Mouse (Mus musculus) heart, embryonic 15.5 days (tissue): ENCODE measurements around the gene Ush2a. TPM values are rescaled to one million over a fixed set of nuclear protein-coding genes. Genes with fewer than 3 reads are reported as not detected.

Source experiments
- ATAC-seq: fragments of 200-750 bp; cut with Nextera tagmentation; replicated peaks from 2 replicates; pipeline ENCODE4 v1.8.0; 2017; ENCODE audit warnings: low read depth, moderate TSS enrichment; ENCODE audit not compliant: insufficient number of reproducible peaks, insufficient read depth, low FRiP score
- H3K27ac ChIP-seq: fragments of 300-500 bp; sonication (generic); 2 replicates; pipeline ENCODE4 v1.5.1; 2015; ENCODE audit warnings: mild to moderate bottlenecking, inconsistent platforms
- H3K27me3 ChIP-seq: fragments of 300-500 bp; sonication (generic); 2 replicates; pipeline ENCODE4 v1.6.1; 2015; ENCODE audit warnings: inconsistent platforms
- H3K36me3 ChIP-seq: fragments of 300-500 bp; sonication (generic); 2 replicates; pipeline ENCODE4 v1.6.1; 2015; ENCODE audit warnings: mild to moderate bottlenecking, inconsistent platforms
- H3K4me1 ChIP-seq: fragments of 300-500 bp; sonication (generic); replicated peaks from 2 replicates; pipeline ENCODE4 v1.6.1; 2015; ENCODE audit warnings: inconsistent platforms
- H3K4me2 ChIP-seq: fragments of 300-500 bp; sonication (generic); 2 replicates; pipeline ENCODE4 v1.6.1; 2015; ENCODE audit warnings: inconsistent platforms, mild to moderate bottlenecking, moderate library complexity
- H3K4me3 ChIP-seq: fragments of 300-500 bp; sonication (generic); 2 replicates; pipeline ENCODE4 v1.5.1; 2015; ENCODE audit warnings: mild to moderate bottlenecking, inconsistent platforms
- H3K9ac ChIP-seq: fragments of 300-500 bp; sonication (generic); 2 replicates; pipeline ENCODE4 v1.6.1; 2015; ENCODE audit warnings: mild to moderate bottlenecking, inconsistent platforms
- H3K9me3 ChIP-seq: fragments of 300-500 bp; sonication (generic); replicated peaks from 2 replicates; pipeline ENCODE4 v1.6.1; 2016; ENCODE audit warnings: inconsistent platforms
- WGBS: fragments of 180-500 bp; shearing (Covaris S2); methylation state at CpG from one replicate; pipeline ENCODE4 v1.1.7; 2015; ENCODE audit warnings: mixed read lengths; 5-methylcytosine and 5-hydroxymethylcytosine counted together
- polyA plus RNA-seq: library from polyadenylated mRNA; unstranded; fragments of >200 nt; fragmentation: Nextera tagmentation; extraction: Ambion mirVana; gene quantifications from 2 replicates; pipeline ENCODE4 v1.2.1, GENCODE M21; 2015

The Ush2a gene
- 0.05 TPM in 1 of 2 replicates, not detected in the other for polyA plus RNA-seq

DNA sequence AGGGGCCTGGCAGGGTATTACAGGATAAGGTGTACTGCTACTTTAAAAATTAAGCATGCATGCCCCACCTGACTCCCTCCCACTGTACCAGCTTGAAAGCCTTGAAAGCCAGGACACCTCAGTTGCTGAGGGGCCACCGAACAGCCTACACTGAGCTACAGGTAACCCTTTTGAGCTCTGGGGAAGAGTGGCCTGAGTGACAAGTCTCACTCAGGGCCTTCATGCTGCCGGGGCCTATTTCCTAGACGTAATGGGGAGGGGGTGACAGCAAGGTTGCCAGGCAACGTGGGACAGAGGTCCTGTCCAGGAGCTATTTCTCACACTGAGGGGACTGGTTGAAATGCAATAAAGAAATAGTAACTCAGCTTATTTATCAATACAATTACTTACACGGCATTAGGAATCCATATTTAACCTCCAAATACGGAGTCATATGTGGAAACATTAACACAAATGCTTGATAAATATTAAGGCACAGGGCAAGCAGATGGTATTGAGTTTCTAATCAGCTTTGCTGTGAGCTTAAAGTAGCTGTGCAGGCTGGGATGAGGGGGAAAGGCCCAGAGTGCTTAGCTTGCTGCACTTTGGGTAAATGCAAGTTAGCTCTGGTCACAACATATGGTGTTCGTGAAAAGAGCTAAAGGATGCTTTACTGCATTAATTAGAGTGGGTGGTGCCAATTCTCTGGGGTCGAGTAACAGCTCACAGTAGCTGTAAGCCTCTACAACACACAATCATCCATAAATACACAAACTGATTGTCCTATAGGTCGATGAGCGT is at the start of gene Ush2a:
Gene Ush2a, plus strand, starts transcription at position 121 of the 780 bp plus-strand sequence.
- 71% methylated on average over 10 of the region's 10 CpGs for WGBS
- no peak within 1 kb of the TSS for H3K9ac ChIP-seq

DNA sequence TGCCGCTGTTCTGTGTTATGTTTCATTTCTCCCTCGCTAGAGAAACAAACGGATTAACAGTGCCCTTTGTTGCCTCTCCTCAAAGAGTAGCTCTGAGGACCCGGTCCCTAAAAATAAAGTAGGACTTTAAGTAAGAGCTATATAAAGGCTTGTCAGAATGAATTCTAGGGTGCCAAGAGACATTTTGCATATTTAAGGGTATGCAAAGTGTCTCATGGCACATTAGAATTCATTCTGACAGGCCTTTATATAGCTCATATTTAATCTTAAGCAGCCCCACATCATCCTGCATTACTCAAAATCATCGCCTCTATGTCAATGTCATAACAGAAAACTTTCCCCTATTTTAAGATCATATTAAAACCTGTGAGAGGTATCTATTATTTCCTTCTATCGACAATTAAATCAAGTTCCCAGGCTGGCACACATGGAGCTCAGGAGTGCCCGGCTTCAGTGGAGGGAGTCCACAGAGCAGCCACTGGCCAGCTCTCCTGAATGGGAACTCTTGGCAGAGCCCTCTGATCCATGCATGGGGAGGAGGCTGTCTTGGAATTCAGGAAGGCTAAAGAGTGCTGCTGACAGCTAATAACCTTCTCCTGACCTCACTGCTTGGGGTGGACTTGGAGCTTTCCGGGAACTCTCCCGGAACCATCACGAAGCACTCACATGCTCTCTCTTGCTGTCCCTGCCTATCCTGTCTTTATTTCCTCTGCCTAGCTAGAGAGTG is 46.8 kb upstream of the Ush2a start:
- H3K9me3 ChIP-seq, result no peaks in the 10 kb centered on the region
- WGBS, result 36% methylated on average over 10 of the region's 10 CpGs
- H3K36me3 ChIP-seq, result peaks cover 9% of the 10 kb centered on the region; the same call in 1 of the 2 replicates
- no peak overlapping the region for H3K9ac ChIP-seq
- H3K27ac ChIP-seq, result peak overlapping the region; percentile 58
- no peak for ATAC-seq
- H3K4me2 ChIP-seq, result no peak overlapping the region
- no peak overlapping the region for H3K4me3 ChIP-seq
- H3K4me1 ChIP-seq, result peaks cover 8% of the 10 kb centered on the region
- H3K27me3 ChIP-seq, result no peaks in the 10 kb centered on the region

More for the DNA sequence above, at the start of gene Ush2a:
- Histone ChIP-seq H3K4me2 (no peak within 1 kb of the TSS), H3K27ac (no peak within 1 kb of the TSS), H3K27me3 (no peaks in the 10 kb centered on the region), H3K4me1 (0 out of 2 replicates have a peak, but pooled peaks cover under 1% of the 10 kb centered on the region), H3K36me3 (no peaks in the 10 kb centered on the region), H3K9me3 (no peaks in the 10 kb centered on the region), H3K4me3 (no peak within 1 kb of the TSS)
- ATAC-seq, result no peak

DNA sequence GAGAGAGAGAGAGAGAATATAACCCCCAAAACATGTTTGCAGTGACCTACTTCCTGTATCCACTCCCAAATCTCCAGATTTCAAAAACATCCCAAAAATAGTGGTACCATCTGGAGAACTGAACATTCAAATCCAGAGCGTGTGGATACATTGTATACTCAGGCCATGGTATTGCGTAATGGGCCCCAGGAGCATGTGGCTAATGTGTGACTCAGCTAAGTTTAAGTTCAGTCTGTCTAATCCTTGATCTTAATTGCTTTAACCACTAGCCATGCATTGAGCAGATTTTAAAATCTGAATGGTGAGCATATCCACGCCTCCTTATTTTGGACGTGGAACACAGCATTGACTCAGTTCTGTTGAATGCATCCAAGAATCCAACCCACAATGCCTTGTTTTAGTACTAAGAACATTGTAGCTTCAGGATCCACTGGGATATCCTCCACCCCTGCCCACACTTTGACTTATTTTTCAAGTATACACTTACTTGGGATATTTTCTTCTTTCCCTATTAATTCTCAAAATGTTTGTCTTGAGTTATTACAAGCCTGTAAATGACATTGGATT is 40.5 kb upstream of the Ush2a start:
- no peak overlapping the region for H3K9ac ChIP-seq
- no peaks in the 10 kb centered on the region for H3K27me3 ChIP-seq
- H3K4me1 ChIP-seq, result no peaks in the 10 kb centered on the region
- no peak overlapping the region for H3K27ac ChIP-seq
- H3K9me3 ChIP-seq, result no peaks in the 10 kb centered on the region
- H3K4me2 ChIP-seq, result no peak overlapping the region
- no peaks in the 10 kb centered on the region for H3K36me3 ChIP-seq
- 83% methylated on average over 4 of the region's 4 CpGs for WGBS
- no peak for ATAC-seq
- H3K4me3 ChIP-seq, result no peak overlapping the region

DNA sequence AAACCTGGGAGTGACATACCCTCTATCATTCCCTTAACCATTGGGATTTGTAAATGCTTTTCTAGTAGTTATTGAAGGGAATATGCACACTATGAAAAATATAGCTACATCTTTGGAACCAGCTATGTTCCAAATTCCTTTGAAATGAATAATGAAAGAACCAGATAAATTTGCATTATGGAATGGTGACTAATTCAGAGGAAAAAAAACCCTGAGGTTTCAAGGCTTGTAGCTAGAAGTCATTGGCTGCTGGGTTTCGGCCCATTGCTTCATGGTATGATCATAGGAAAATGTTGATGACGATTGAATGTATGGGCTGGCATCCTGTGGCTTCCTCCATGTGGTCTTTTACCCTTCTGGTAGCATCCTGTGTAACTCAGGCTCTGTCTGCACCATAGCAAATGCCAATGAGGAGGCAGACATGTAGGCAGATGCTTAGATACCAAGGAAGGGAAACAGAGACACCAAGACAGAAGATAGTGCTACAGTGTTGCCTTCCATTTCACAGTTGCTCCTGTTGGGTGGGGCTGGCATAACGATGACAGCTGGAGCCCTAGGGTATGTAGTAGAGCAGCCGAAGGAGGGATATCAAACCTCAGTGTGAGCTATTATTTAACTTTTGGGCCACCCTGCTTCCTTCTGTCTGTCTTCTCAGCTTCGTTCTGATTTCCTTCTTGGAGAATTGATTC is 28.6 kb upstream of the Ush2a start:
- Histone ChIP-seq H3K9me3 (no peaks in the 10 kb centered on the region), H3K27me3 (no peaks in the 10 kb centered on the region), H3K36me3 (no peaks in the 10 kb centered on the region), H3K27ac (no peak overlapping the region), H3K9ac (no peak overlapping the region), H3K4me1 (no peaks in the 10 kb centered on the region), H3K4me3 (no peak overlapping the region), H3K4me2 (no peak overlapping the region)
- ATAC-seq, result no peak
- WGBS, result 73% methylated on average over 5 of the region's 5 CpGs

DNA sequence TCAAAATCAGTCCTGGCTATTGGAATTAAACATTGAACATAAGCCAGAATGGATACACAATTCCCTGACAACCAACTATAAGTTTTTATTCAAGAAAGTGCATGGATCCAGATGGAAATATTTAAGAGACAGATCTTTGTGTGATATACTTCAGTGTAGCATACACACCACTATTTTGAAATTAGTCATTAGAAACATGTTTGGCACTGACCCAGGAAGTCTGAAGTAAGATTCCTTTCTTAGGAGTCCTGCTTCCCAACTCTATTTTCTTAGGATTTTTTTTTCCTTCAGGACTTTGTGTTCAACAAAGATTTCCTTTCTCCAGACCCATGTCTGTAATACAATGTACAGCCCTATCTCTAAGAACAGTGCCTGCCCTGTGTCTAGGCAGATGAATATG is 23.2 kb upstream of the Ush2a start:
- Histone ChIP-seq H3K4me2 (no peak overlapping the region), H3K27me3 (no peaks in the 10 kb centered on the region), H3K36me3 (no peaks in the 10 kb centered on the region), H3K27ac (no peak overlapping the region), H3K9ac (no peak overlapping the region), H3K4me1 (no peaks in the 10 kb centered on the region), H3K4me3 (no peak overlapping the region), H3K9me3 (no peaks in the 10 kb centered on the region)
- no peak for ATAC-seq

DNA sequence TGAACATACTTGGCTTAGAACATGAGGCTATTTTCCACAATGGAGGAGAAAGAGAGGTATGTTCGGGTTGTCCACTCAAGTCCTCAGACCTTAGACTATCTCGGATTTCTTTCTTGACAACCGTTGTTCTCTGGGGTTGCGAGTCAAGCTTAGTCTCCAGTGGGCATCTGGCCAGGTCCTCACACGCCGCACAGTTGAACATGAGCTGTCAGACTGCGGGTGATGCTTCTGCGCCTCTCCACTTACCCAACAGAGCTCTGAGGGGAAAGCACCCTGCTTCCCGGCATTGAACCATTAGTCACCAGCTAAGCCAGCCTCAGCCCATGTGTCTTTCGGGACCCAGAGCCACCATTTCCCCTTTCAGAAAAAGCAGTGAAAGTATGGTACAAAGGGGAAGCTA is 20.1 kb upstream of the Ush2a start:
- no peaks in the 10 kb centered on the region for H3K36me3 ChIP-seq
- no peak overlapping the region for H3K4me3 ChIP-seq
- no peak for ATAC-seq
- no peaks in the 10 kb centered on the region for H3K4me1 ChIP-seq
- no peaks in the 10 kb centered on the region for H3K9me3 ChIP-seq
- WGBS, result 70% methylated on average over 10 of the region's 10 CpGs
- no peak overlapping the region for H3K27ac ChIP-seq
- H3K27me3 ChIP-seq, result no peaks in the 10 kb centered on the region
- no peak overlapping the region for H3K4me2 ChIP-seq
- H3K9ac ChIP-seq, result no peak overlapping the region

DNA sequence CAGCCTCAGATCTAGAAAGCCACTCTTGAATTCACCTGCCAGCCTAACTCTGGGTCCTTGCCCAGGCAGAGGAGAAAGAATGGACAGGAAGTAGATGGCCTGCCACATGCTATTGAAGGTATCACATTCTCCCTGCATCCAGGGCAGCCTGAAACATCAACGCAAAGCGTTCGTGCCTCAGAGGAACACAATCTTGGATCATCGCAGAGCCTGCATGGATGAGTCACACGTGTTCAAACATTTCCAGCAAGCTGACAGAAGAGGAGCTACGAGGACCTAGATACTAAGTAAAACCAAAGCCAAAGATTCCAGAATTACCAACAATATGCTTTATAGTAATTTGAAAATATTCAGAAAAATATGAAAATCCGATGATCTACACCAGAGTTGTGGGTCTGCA is 4.3 kb upstream of the Ush2a start:
- H3K27ac ChIP-seq, result no peak overlapping the region
- H3K4me2 ChIP-seq, result no peak overlapping the region
- H3K9ac ChIP-seq, result no peak overlapping the region
- H3K4me1 ChIP-seq, result no peaks in the 10 kb centered on the region
- H3K4me3 ChIP-seq, result no peak overlapping the region
- ATAC-seq, result no peak
- WGBS, result 79% methylated on average over 7 of the region's 7 CpGs
- no peaks in the 10 kb centered on the region for H3K27me3 ChIP-seq
- H3K9me3 ChIP-seq, result no peaks in the 10 kb centered on the region
- no peaks in the 10 kb centered on the region for H3K36me3 ChIP-seq

DNA sequence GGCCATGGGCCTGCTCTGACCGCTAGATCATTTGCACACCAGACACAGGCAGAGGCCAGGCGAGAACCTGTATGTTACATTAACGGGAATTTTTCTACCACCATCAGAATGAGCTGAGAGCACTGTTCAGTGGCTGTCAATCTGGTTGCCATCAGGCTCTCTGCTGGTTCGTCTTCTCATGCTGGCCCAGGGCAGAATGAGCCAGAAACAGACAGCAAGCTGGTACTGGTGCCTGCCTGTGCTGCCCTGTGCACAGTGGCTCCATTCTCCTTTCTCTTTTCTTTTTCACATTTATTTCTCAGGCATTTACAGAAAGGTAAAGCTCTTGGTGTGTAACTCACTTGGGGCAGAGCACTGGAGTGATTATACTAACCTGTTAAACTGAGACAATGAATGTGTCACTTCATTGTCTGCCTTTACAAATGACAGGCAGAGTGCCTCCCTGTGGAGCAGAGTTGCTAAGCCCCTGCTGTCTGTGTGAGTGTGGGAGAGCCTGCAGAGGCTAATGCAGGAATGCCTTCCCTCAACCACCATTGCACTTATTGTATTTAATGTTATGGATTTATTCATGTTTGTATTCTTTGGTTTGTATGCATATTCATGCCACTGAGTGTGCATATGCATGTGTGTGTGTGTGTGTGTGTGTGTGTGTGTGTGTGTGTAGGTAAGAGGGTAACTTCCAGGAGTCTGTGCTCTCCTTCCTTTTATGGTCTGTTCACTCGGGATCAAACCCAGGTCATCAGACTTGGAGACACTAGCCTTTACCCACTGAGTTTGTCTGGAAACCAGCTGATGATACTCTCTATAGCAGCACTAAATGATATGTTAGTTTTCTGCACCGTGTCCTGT is 1.3 kb upstream of the Ush2a start:
- Histone ChIP-seq H3K4me1 (no peaks in the 10 kb centered on the region), H3K9me3 (no peaks in the 10 kb centered on the region), H3K4me2 (no peak overlapping the region), H3K27me3 (no peaks in the 10 kb centered on the region), H3K9ac (no peak overlapping the region), H3K27ac (no peak overlapping the region), H3K4me3 (no peak overlapping the region), H3K36me3 (no peaks in the 10 kb centered on the region)
- no peak for ATAC-seq
- 69% methylated on average over 6 of the region's 6 CpGs for WGBS

DNA sequence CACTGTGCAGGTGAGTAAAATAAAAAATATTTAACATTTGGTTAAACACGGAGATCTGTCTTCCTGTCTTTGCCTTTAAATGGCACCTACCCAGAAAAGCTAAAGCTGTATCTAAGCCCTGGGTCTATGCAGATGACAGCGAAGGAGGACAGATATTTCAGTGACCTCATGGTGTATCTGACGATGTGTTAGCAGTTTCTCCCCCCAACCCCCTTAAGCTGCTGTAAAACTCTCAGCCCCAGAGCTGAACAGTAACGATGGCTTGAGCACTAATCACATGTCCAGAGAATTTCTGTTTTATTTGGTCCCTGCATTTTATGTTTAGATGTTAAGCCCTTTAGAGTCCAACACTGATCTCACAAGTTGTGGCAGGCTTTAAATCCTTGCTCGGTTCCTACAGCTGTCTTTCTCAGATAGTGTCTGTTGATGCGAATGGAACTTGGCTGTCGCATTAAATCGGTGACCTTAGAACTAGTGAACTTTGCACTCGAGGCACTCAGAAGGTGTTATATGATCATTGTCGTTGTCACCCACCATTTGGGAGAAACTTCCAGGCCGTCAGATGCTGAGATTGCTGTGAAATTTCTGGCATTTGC is 5.4 kb downstream of the Ush2a start:
- H3K4me1 ChIP-seq, result 0 out of 2 replicates have a peak, but pooled peaks cover 6% of the 10 kb centered on the region
- 36% methylated on average over 11 of the region's 11 CpGs for WGBS
- no peaks in the 10 kb centered on the region for H3K27me3 ChIP-seq
- no peak overlapping the region for H3K4me2 ChIP-seq
- no peaks in the 10 kb centered on the region for H3K36me3 ChIP-seq
- H3K4me3 ChIP-seq, result no peak overlapping the region
- 0 out of 2 replicates have a peak, but pooled peaks have one; percentile 39 for ATAC-seq
- H3K9me3 ChIP-seq, result no peaks in the 10 kb centered on the region
- no peak overlapping the region for H3K9ac ChIP-seq
- no peak overlapping the region for H3K27ac ChIP-seq

DNA sequence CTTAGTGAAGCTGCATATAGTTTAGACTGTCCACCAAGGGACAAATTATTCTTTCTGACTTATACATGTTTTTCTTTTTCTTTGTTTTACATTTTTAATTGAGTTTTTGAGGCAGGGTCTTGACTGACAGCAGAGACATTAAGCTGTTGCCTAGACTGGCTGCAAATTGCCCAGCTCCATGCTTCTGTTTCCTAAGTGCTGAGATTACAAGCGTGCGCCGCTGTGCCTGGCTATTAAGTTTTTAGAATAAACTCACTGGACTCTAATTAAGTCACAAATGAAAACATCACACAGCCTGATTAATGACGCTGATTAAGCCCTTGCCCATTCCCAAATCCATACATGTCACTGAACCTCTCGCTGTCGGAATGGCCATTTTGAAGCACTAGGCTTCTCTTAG is 7.2 kb downstream of the Ush2a start:
- 88% methylated on average over 6 of the region's 6 CpGs for WGBS

More for the DNA sequence above, 7.2 kb downstream of the Ush2a start:
- Histone ChIP-seq H3K4me2 (no peak overlapping the region), H3K27me3 (no peaks in the 10 kb centered on the region), H3K4me3 (no peak overlapping the region), H3K27ac (no peak overlapping the region), H3K4me1 (0 out of 2 replicates have a peak, but pooled peaks cover 6% of the 10 kb centered on the region), H3K9ac (no peak overlapping the region), H3K9me3 (no peaks in the 10 kb centered on the region), H3K36me3 (no peaks in the 10 kb centered on the region)
- no peak for ATAC-seq
